ENCODE assay signal across 8 mouse cellular contexts in genomic region chr13:100659864-100660456, GRCm38 (mm10). TPM values are rescaled to one million over a fixed set of nuclear protein-coding genes. Genes with fewer than 3 reads are reported as not detected.
DNase-seq lines count a peak whose midpoint lies in the region; ATAC-seq lines count a peak whose summit lies in the region.

No protein-coding gene starts in this region.

- H3K4me2 ChIP-seq in kidney, embryonic 15.5 days: no peak overlapping the region
- H3K4me2 ChIP-seq in neural tube, embryonic 14.5 days (ENCODE audit: low read depth, low read length): no peak overlapping the region

- 36% methylated on average over 4 of the region's 4 CpGs for WGBS in kidney, embryonic 15.5 days
- 41% methylated on average over 4 of the region's 4 CpGs for WGBS in neural tube, embryonic 14.5 days

- no peak overlapping the region for H3K9ac ChIP-seq in kidney, embryonic 15.5 days
- no peak overlapping the region for H3K9ac ChIP-seq in neural tube, embryonic 14.5 days (replicated peaks; ENCODE audit: low read depth, low read length)

- no peaks in the 10 kb centered on the region for H3K4me1 ChIP-seq in kidney, embryonic 15.5 days
- no peaks in the 10 kb centered on the region for H3K4me1 ChIP-seq in neural tube, embryonic 14.5 days (ENCODE audit: control insufficient read depth, insufficient read depth, low read length)

- H3K36me3 ChIP-seq in kidney, embryonic 15.5 days: peaks cover 38% of the 10 kb centered on the region
- 0 out of 2 replicates have a peak, but pooled peaks cover 5% of the 10 kb centered on the region for H3K36me3 ChIP-seq in neural tube, embryonic 14.5 days (ENCODE audit: control insufficient read depth, insufficient read depth, low read length)

- ATAC-seq in kidney, embryonic 15.5 days (replicated peaks; ENCODE audit: low FRiP score): 0 out of 2 replicates have a peak, but pooled peaks have one; percentile 36
- ATAC-seq in neural tube, embryonic 14.5 days (ENCODE audit: low read depth): peak; percentile 42; the same call in 1 of the 2 replicates

- no peak overlapping the region for H3K4me3 ChIP-seq in kidney, embryonic 15.5 days (replicated peaks)
- no peak overlapping the region for H3K4me3 ChIP-seq in neural tube, embryonic 14.5 days (ENCODE audit: low read depth, low read length)

- peak; percentile 65 for DNase-seq in CD4-positive helper T cell, adult 2 months (ENCODE audit: low read depth, low spot score)
- peak; percentile 85 for DNase-seq in MN1 (ENCODE audit: low spot score)
- peak; percentile 59 for DNase-seq in cerebellum, adult 9-10 months
- peak; percentile 61 for DNase-seq in gastrocnemius, postnatal 10 days
- peak; percentile 44 for DNase-seq in lung, adult 18-20 months
- no peak for DNase-seq in yolk sac, embryonic 10.5 days (ENCODE audit: low spot score)

- H3K9me3 ChIP-seq in kidney, embryonic 15.5 days (replicated peaks): no peaks in the 10 kb centered on the region
- no peaks in the 10 kb centered on the region for H3K9me3 ChIP-seq in neural tube, embryonic 14.5 days (ENCODE audit: control insufficient read depth, low read length)

- no peak overlapping the region for H3K27ac ChIP-seq in kidney, embryonic 15.5 days
- H3K27ac ChIP-seq in neural tube, embryonic 14.5 days (ENCODE audit: low read depth, low read length): no peak overlapping the region

- H3K27me3 ChIP-seq in kidney, embryonic 15.5 days: no peaks in the 10 kb centered on the region
- no peaks in the 10 kb centered on the region for H3K27me3 ChIP-seq in neural tube, embryonic 14.5 days (ENCODE audit: control insufficient read depth, insufficient read depth, low read length)

RNA-seq across cellular contexts. Expression of gene Taf9, which starts 8.6 kb away (rescaled TPM):
- 10 to 100 TPM; 10.8 to 12.9 TPM for total RNA-seq in gastrocnemius, postnatal 10 days (2021)
- polyA plus RNA-seq in kidney, embryonic 15.5 days (2015; fragmentation: Nextera tagmentation; extraction: Ambion mirVana): 13.7 and 13.9 TPM in 2 replicates
- 34.0 and 41.3 TPM in 2 replicates for polyA plus RNA-seq in neural tube, embryonic 14.5 days (2014; fragmentation: Nextera tagmentation; extraction: Ambion mirVana)

RNA-seq across cellular contexts. Expression of gene Rad17, which starts 9.1 kb away (rescaled TPM):
- total RNA-seq in gastrocnemius, postnatal 10 days (2021): 10 to 100 TPM; 11.0 to 11.7 TPM
- polyA plus RNA-seq in kidney, embryonic 15.5 days (2015; fragmentation: Nextera tagmentation; extraction: Ambion mirVana): 21.0 and 24.0 TPM in 2 replicates
- polyA plus RNA-seq in neural tube, embryonic 14.5 days (2014; fragmentation: Nextera tagmentation; extraction: Ambion mirVana): 18.7 and 21.8 TPM in 2 replicates

RNA-seq across cellular contexts. Expression of gene Ak6, which starts 9.2 kb away (rescaled TPM):
- 10 to 100 TPM; 66.7 to 71.5 TPM for total RNA-seq in gastrocnemius, postnatal 10 days (2021)
- 268 and 298 TPM in 2 replicates for polyA plus RNA-seq in kidney, embryonic 15.5 days (2015; fragmentation: Nextera tagmentation; extraction: Ambion mirVana)
- polyA plus RNA-seq in neural tube, embryonic 14.5 days (2014; fragmentation: Nextera tagmentation; extraction: Ambion mirVana): 306 and 327 TPM in 2 replicates

RNA-seq across cellular contexts. Expression of gene Ccdc125, which starts 9.6 kb away (rescaled TPM):
- total RNA-seq in gastrocnemius, postnatal 10 days (2021): 1 to 10 TPM in 1 of 2 experiments, under 1 TPM in 1; 0.94 to 1.4 TPM
- 6.3 and 8.0 TPM in 2 replicates for polyA plus RNA-seq in kidney, embryonic 15.5 days (2015; fragmentation: Nextera tagmentation; extraction: Ambion mirVana)
- polyA plus RNA-seq in neural tube, embryonic 14.5 days (2014; fragmentation: Nextera tagmentation; extraction: Ambion mirVana): 1.1 and 1.6 TPM in 2 replicates

RNA-seq across cellular contexts. Expression of gene Marveld2, which starts 43.2 kb away (rescaled TPM):
- 1 to 10 TPM; 1.2 TPM for total RNA-seq in gastrocnemius, postnatal 10 days (2021)
- 14.0 and 15.3 TPM in 2 replicates for polyA plus RNA-seq in kidney, embryonic 15.5 days (2015; fragmentation: Nextera tagmentation; extraction: Ambion mirVana)
- polyA plus RNA-seq in neural tube, embryonic 14.5 days (2014; fragmentation: Nextera tagmentation; extraction: Ambion mirVana): 1.6 and 2.9 TPM in 2 replicates
